Mouse (Mus musculus): ENCODE data around the gene Mymx.

DNA sequence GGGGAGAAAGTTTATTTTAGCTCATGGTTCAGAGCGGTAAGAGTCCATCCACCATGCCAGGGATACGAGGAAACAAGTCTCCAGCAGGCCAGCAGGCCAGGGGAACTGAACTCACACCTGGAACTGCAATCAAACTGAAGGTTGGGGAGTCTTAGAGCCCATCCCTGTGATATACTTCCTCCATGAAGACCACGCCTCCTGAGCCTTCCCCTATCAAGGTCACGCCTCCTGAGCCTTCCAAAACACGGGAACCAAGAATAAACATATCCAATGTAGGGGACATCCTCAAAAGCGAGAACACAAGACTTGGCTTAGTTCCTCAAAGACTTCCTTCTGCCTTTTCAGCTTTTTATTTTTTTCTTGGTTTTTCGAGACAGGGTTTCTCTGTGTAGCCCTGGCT is 11.0 kb upstream of the Mymx start:
- no peak for TF ChIP-seq POLR2AphosphoS5 (IDR thresholded peaks at IDR 0.05; ENCODE audit: insufficient replicate concordance, low read depth, low read length)
- TF ChIP-seq CTCF (IDR thresholded peaks at IDR 0.05; ENCODE audit: low read depth, low read length) = no peak
- no peak for TF ChIP-seq GATA2 (IDR thresholded peaks at IDR 0.05; ENCODE audit: borderline replicate concordance, low read depth, low read length)
- no peak for TF ChIP-seq TAL1 (conservative IDR thresholded peaks at IDR 0.05; ENCODE audit: low read depth, low read length)

Data from G1E (cell line).